25 mouse cellular contexts compared by ENCODE assay signal in genomic region chr2:167326582-167326981, GRCm38 (mm10). TPM values are rescaled to one million over a fixed set of nuclear protein-coding genes. Genes with fewer than 3 reads are reported as not detected.
DNase-seq lines count a peak whose midpoint lies in the region; ATAC-seq and TF ChIP-seq lines count a peak whose summit lies in the region.
"Had no signal": no experiment of that assay in that cellular context is flagged by ENCODE, and none has a peak within 500 bp of the region (broad histone marks: within the 10 kb centered on the region; RNA-seq: fewer than 3 reads in every experiment).

No protein-coding gene starts in this region.

- no peak overlapping the region for H3K27ac ChIP-seq in hindbrain, postnatal 0 days
- no peak overlapping the region for H3K27ac ChIP-seq in hindbrain, embryonic 16.5 days (ENCODE audit: low read depth, low read length)
- H3K27ac ChIP-seq in midbrain, embryonic 10.5 days (replicated peaks): 0 out of 2 replicates have a peak overlapping the region, but pooled peaks have one; percentile 59
- no peak overlapping the region for H3K27ac ChIP-seq in midbrain, embryonic 16.5 days (ENCODE audit: low read length)
- H3K27ac ChIP-seq in kidney, adult 2 months (ENCODE audit: insufficient read depth, low read depth, low read length): no peak overlapping the region
- H3K27ac ChIP-seq: gastrocnemius, adult 2 months; heart, embryonic 15.5 days; hindbrain, embryonic 15.5 days had no signal

- DNase-seq in hindbrain, postnatal 0 days (ENCODE audit: low spot score): peak; percentile 48
- no peak for DNase-seq in midbrain, embryonic 10.5 days (ENCODE audit: low spot score)
- DNase-seq in ES-CJ7 (ENCODE audit: low read depth, low spot score): peak; percentile 65
- DNase-seq in ZHBTc4 (ENCODE audit: low read depth, low spot score): peak; percentile 80
- DNase-seq in kidney, adult 2 months: no peak
- DNase-seq: adrenal gland, postnatal 10 days; adrenal gland, postnatal 36 days; B cell, adult 2 months; cerebellum, adult 18-20 months; cerebellum, adult 9-10 months; cerebellum, postnatal 14 days; forebrain, postnatal 0 days; gastrocnemius, adult 2 months; gastrocnemius, postnatal 14 days; heart, adult 11 months; heart, postnatal 10 days; heart, postnatal 36 days had no signal

- no peak for TF ChIP-seq CTCF in hindbrain, postnatal 0 days (IDR thresholded peaks at IDR 0.05; ENCODE audit: low read depth)
- TF ChIP-seq CTCF in kidney, adult 2 months (conservative IDR thresholded peaks at IDR 0.05; ENCODE audit: insufficient read depth, insufficient read length, low read depth, low read length): no peak

- H3K4me2 ChIP-seq in hindbrain, postnatal 0 days (ENCODE audit: low read depth, low read length): no peak overlapping the region
- H3K4me2 ChIP-seq in hindbrain, embryonic 16.5 days (ENCODE audit: low read length): no peak overlapping the region
- H3K4me2 ChIP-seq in midbrain, embryonic 16.5 days (ENCODE audit: low read length): no peak overlapping the region
- H3K4me2 ChIP-seq: heart, embryonic 12.5 days; heart, embryonic 15.5 days; hindbrain, embryonic 15.5 days had no signal

- no peak overlapping the region for H3K9ac ChIP-seq in hindbrain, postnatal 0 days (replicated peaks; ENCODE audit: low read length)
- H3K9ac ChIP-seq in hindbrain, embryonic 16.5 days (ENCODE audit: low read depth, low read length): no peak overlapping the region
- H3K9ac ChIP-seq in midbrain, embryonic 16.5 days (ENCODE audit: low read depth, low read length): no peak overlapping the region
- H3K9ac ChIP-seq: forebrain, postnatal 0 days; heart, embryonic 12.5 days; heart, embryonic 15.5 days; hindbrain, embryonic 15.5 days had no signal

- H3K27me3 ChIP-seq in hindbrain, postnatal 0 days (ENCODE audit: insufficient read depth, low read length): no peaks in the 10 kb centered on the region
- no peaks in the 10 kb centered on the region for H3K27me3 ChIP-seq in hindbrain, embryonic 16.5 days (replicated peaks; ENCODE audit: control insufficient read depth, insufficient read depth, low read length)
- no peaks in the 10 kb centered on the region for H3K27me3 ChIP-seq in midbrain, embryonic 10.5 days (ENCODE audit: low read depth, poor library complexity, severe bottlenecking)
- H3K27me3 ChIP-seq in midbrain, embryonic 16.5 days (ENCODE audit: control insufficient read depth, insufficient read depth, low read depth, low read length): no peaks in the 10 kb centered on the region
- no peaks in the 10 kb centered on the region for H3K27me3 ChIP-seq in kidney, adult 2 months (replicated peaks; ENCODE audit: control insufficient read depth, insufficient read depth, low read length)
- H3K27me3 ChIP-seq: CH12.LX; heart, embryonic 12.5 days; heart, embryonic 15.5 days; hindbrain, embryonic 15.5 days had no signal

- no peaks in the 10 kb centered on the region for H3K9me3 ChIP-seq in hindbrain, postnatal 0 days (ENCODE audit: low read length)
- no peaks in the 10 kb centered on the region for H3K9me3 ChIP-seq in hindbrain, embryonic 16.5 days (ENCODE audit: control insufficient read depth, low read length)
- H3K9me3 ChIP-seq in midbrain, embryonic 10.5 days (replicated peaks): no peaks in the 10 kb centered on the region
- H3K9me3 ChIP-seq in midbrain, embryonic 16.5 days (replicated peaks; ENCODE audit: control insufficient read depth, low read length, poor library complexity, severe bottlenecking): no peaks in the 10 kb centered on the region
- H3K9me3 ChIP-seq: heart, embryonic 12.5 days; heart, embryonic 15.5 days; hindbrain, embryonic 15.5 days had no signal

- ATAC-seq in hindbrain, postnatal 0 days: no peak
- no peak for ATAC-seq in hindbrain, embryonic 16.5 days
- ATAC-seq in midbrain, embryonic 16.5 days: no peak
- ATAC-seq: forebrain, embryonic 14.5 days; forebrain, postnatal 0 days; inflammation-experienced regulatory T-cells, adult 6 months had no signal

- H3K4me1 ChIP-seq in hindbrain, postnatal 0 days (ENCODE audit: insufficient read depth, low read length): peaks cover 11% of the 10 kb centered on the region
- peaks cover 18% of the 10 kb centered on the region for H3K4me1 ChIP-seq in hindbrain, embryonic 16.5 days (ENCODE audit: control insufficient read depth, insufficient read depth, low read depth, low read length)
- H3K4me1 ChIP-seq in midbrain, embryonic 10.5 days: peaks cover 33% of the 10 kb centered on the region
- peaks cover 26% of the 10 kb centered on the region for H3K4me1 ChIP-seq in midbrain, embryonic 16.5 days (ENCODE audit: control insufficient read depth, insufficient read depth, low read length)
- H3K4me1 ChIP-seq in kidney, adult 2 months (ENCODE audit: control insufficient read depth, insufficient read depth, low read length): peaks cover 26% of the 10 kb centered on the region

- TF ChIP-seq POLR2A in kidney, adult 2 months (IDR thresholded peaks at IDR 0.05; ENCODE audit: low read depth, low read length): no peak

- WGBS in hindbrain, postnatal 0 days: 56% methylated on average over 9 of the region's 9 CpGs
- WGBS in hindbrain, embryonic 16.5 days: 48% methylated on average over 9 of the region's 9 CpGs
- WGBS in midbrain, embryonic 10.5 days: 53% methylated on average over 9 of the region's 9 CpGs
- 51% methylated on average over 9 of the region's 9 CpGs for WGBS in midbrain, embryonic 16.5 days
- WGBS in kidney, adult 2 months: 87% methylated on average over 9 of the region's 9 CpGs

- H3K4me3 ChIP-seq in hindbrain, postnatal 0 days (ENCODE audit: low read length): no peak overlapping the region
- H3K4me3 ChIP-seq in hindbrain, embryonic 16.5 days (ENCODE audit: low read length): no peak overlapping the region
- H3K4me3 ChIP-seq in midbrain, embryonic 10.5 days: no peak overlapping the region
- no peak overlapping the region for H3K4me3 ChIP-seq in midbrain, embryonic 16.5 days (ENCODE audit: low read depth, low read length)
- H3K4me3 ChIP-seq in kidney, adult 2 months (ENCODE audit: insufficient read depth, low read depth, low read length): no peak overlapping the region
- H3K4me3 ChIP-seq: gastrocnemius, adult 2 months; heart, embryonic 12.5 days; heart, embryonic 15.5 days; hindbrain, embryonic 15.5 days had no signal

- no peaks in the 10 kb centered on the region for H3K36me3 ChIP-seq in hindbrain, postnatal 0 days (ENCODE audit: insufficient read depth, low read length)
- H3K36me3 ChIP-seq in hindbrain, embryonic 16.5 days (ENCODE audit: control insufficient read depth, insufficient read depth, low read length): no peaks in the 10 kb centered on the region
- no peaks in the 10 kb centered on the region for H3K36me3 ChIP-seq in midbrain, embryonic 10.5 days
- H3K36me3 ChIP-seq in midbrain, embryonic 16.5 days (ENCODE audit: control insufficient read depth, insufficient read depth, low read length): no peaks in the 10 kb centered on the region
- no peaks in the 10 kb centered on the region for H3K36me3 ChIP-seq in kidney, adult 2 months (ENCODE audit: control insufficient read depth, insufficient read depth, low read length)
- H3K36me3 ChIP-seq: heart, embryonic 12.5 days; heart, embryonic 15.5 days; hindbrain, embryonic 15.5 days had no signal

RNA-seq across cellular contexts. Expression of gene B4galt5, which starts 22.4 kb away (rescaled TPM):
- total RNA-seq in hindbrain, postnatal 0 days (2014; rRNA removed): 60.5 and 67.5 TPM in 2 replicates
- polyA plus RNA-seq in hindbrain, postnatal 0 days (2015; fragmentation: Nextera tagmentation; extraction: Ambion mirVana): 28.9 and 31.5 TPM in 2 replicates
- polyA plus RNA-seq in hindbrain, embryonic 16.5 days (2015; fragmentation: Nextera tagmentation; extraction: Ambion mirVana): 19.7 and 22.6 TPM in 2 replicates
- polyA plus RNA-seq in midbrain, embryonic 10.5 days (2016; fragmentation: Nextera tagmentation; extraction: Ambion mirVana): 9.1 and 9.9 TPM in 2 replicates
- 16.6 and 18.1 TPM in 2 replicates for polyA plus RNA-seq in midbrain, embryonic 16.5 days (2015; fragmentation: Nextera tagmentation; extraction: Ambion mirVana)
- 51.5 and 54.2 TPM in 2 replicates for polyA plus RNA-seq in kidney, adult 2 months (2012; rRNA removed)

Comparison
In these comparisons a context has a peak if more than half of its experiments do, and no peak if none do; other contexts are left out.
1. DNase-seq: peak in hindbrain, postnatal 0 days (single experiment), ES-CJ7 (single experiment) and ZHBTc4 (single experiment); none in midbrain, embryonic 10.5 days (single experiment) and kidney, adult 2 months (single experiment).